Mouse (Mus musculus): ENCODE measurements around the gene Gm7271.

The Gm7271 gene

GRCm38 (mm10) chr5:76483811-76484210 lies at the start of gene Gm7271:
Gene Gm7271, plus strand, starts transcription at chr5:76484040.
- in situ Hi-C loops (cut with MboI; ENCODE audit: low pct_unique_long_range_greater_than_20kb in 1 of 2, low sequenced_read_pairs in 2 of 2, unreplicated experiment in 1 of 2), result no loop called here

GRCm38 (mm10) chr5:76437100-76437499 lies 46.7 kb upstream of the Gm7271 start:
- in situ Hi-C loops (cut with MboI; ENCODE audit: low pct_unique_long_range_greater_than_20kb in 1 of 2, low sequenced_read_pairs in 2 of 2, unreplicated experiment in 1 of 2), result no loop called here

GRCm38 (mm10) chr5:76437696-76438095 lies 46.1 kb upstream of the Gm7271 start:
- in situ Hi-C loops (cut with MboI; ENCODE audit: low pct_unique_long_range_greater_than_20kb in 1 of 2, low sequenced_read_pairs in 2 of 2, unreplicated experiment in 1 of 2), result no loop called here

- in situ Hi-C loops (cut with MboI; ENCODE audit: low pct_unique_long_range_greater_than_20kb in 1 of 2, low sequenced_read_pairs in 2 of 2, unreplicated experiment in 1 of 2), result no loop called here
Observed at GRCm38 (mm10) chr5:76441431-76441830, 42.4 kb upstream of the Gm7271 start.

- in situ Hi-C loops (cut with MboI; ENCODE audit: low pct_unique_long_range_greater_than_20kb in 1 of 2, low sequenced_read_pairs in 2 of 2, unreplicated experiment in 1 of 2), result no loop called here
Observed at GRCm38 (mm10) chr5:76474931-76475330, 8.9 kb upstream of the Gm7271 start.

- in situ Hi-C loops (cut with MboI; ENCODE audit: low pct_unique_long_range_greater_than_20kb in 1 of 2, low sequenced_read_pairs in 2 of 2, unreplicated experiment in 1 of 2), result no loop called here
Observed at GRCm38 (mm10) chr5:76476873-76477272, 7.0 kb upstream of the Gm7271 start.

GRCm38 (mm10) chr5:76477764-76478163 lies 6.1 kb upstream of the Gm7271 start:
- in situ Hi-C loops (cut with MboI; ENCODE audit: low pct_unique_long_range_greater_than_20kb in 1 of 2, low sequenced_read_pairs in 2 of 2, unreplicated experiment in 1 of 2), result no loop called here

- in situ Hi-C loops (cut with MboI; ENCODE audit: low pct_unique_long_range_greater_than_20kb in 1 of 2, low sequenced_read_pairs in 2 of 2, unreplicated experiment in 1 of 2), result no loop called here
Observed at GRCm38 (mm10) chr5:76495126-76495525, 11.3 kb downstream of the Gm7271 start.

GRCm38 (mm10) chr5:76522446-76522845 lies 38.6 kb downstream of the Gm7271 start:
- in situ Hi-C loops (cut with MboI; ENCODE audit: low pct_unique_long_range_greater_than_20kb in 1 of 2, low sequenced_read_pairs in 2 of 2, unreplicated experiment in 1 of 2), result no loop called here

GRCm38 (mm10) chr5:76524623-76525022 lies 40.8 kb downstream of the Gm7271 start:
- in situ Hi-C loops (cut with MboI; ENCODE audit: low pct_unique_long_range_greater_than_20kb in 1 of 2, low sequenced_read_pairs in 2 of 2, unreplicated experiment in 1 of 2), result no loop called here

- in situ Hi-C loops (cut with MboI; ENCODE audit: low pct_unique_long_range_greater_than_20kb in 1 of 2, low sequenced_read_pairs in 2 of 2, unreplicated experiment in 1 of 2), result no loop called here
Observed at GRCm38 (mm10) chr5:76525066-76525465, 41.2 kb downstream of the Gm7271 start.

GRCm38 (mm10) chr5:76525829-76526228 lies 42.0 kb downstream of the Gm7271 start:
- in situ Hi-C loops (cut with MboI; ENCODE audit: low pct_unique_long_range_greater_than_20kb in 1 of 2, low sequenced_read_pairs in 2 of 2, unreplicated experiment in 1 of 2), result no loop called here

- in situ Hi-C loops (cut with MboI; ENCODE audit: low pct_unique_long_range_greater_than_20kb in 1 of 2, low sequenced_read_pairs in 2 of 2, unreplicated experiment in 1 of 2), result no loop called here
Observed at GRCm38 (mm10) chr5:76529040-76529703, 45.3 kb downstream of the Gm7271 start, which contains the start of gene Exoc1. Gene Exoc1, plus strand, starts transcription at chr5:76529311.

GRCm38 (mm10) chr5:76529704-76530066 lies 45.8 kb downstream of the Gm7271 start:
- in situ Hi-C loops (cut with MboI; ENCODE audit: low pct_unique_long_range_greater_than_20kb in 1 of 2, low sequenced_read_pairs in 2 of 2, unreplicated experiment in 1 of 2), result no loop called here

GRCm38 (mm10) chr5:76533186-76533585 lies 49.3 kb downstream of the Gm7271 start:
- in situ Hi-C loops (cut with MboI; ENCODE audit: low pct_unique_long_range_greater_than_20kb in 1 of 2, low sequenced_read_pairs in 2 of 2, unreplicated experiment in 1 of 2), result no loop called here

- in situ Hi-C loops (cut with MboI; ENCODE audit: low pct_unique_long_range_greater_than_20kb in 1 of 2, low sequenced_read_pairs in 2 of 2, unreplicated experiment in 1 of 2), result no loop called here
Observed at GRCm38 (mm10) chr5:76536231-76536630, 52.4 kb downstream of the Gm7271 start.

- in situ Hi-C loops (cut with MboI; ENCODE audit: low pct_unique_long_range_greater_than_20kb in 1 of 2, low sequenced_read_pairs in 2 of 2, unreplicated experiment in 1 of 2), result no loop called here
Observed at GRCm38 (mm10) chr5:76537578-76537977, 53.7 kb downstream of the Gm7271 start.

GRCm38 (mm10) chr5:76540181-76540580 lies 56.3 kb downstream of the Gm7271 start:
- in situ Hi-C loops (cut with MboI; ENCODE audit: low pct_unique_long_range_greater_than_20kb in 1 of 2, low sequenced_read_pairs in 2 of 2, unreplicated experiment in 1 of 2), result no loop called here

GRCm38 (mm10) chr5:76540842-76541241 lies 57.0 kb downstream of the Gm7271 start:
- in situ Hi-C loops (cut with MboI; ENCODE audit: low pct_unique_long_range_greater_than_20kb in 1 of 2, low sequenced_read_pairs in 2 of 2, unreplicated experiment in 1 of 2), result no loop called here

- in situ Hi-C loops (cut with MboI; ENCODE audit: low pct_unique_long_range_greater_than_20kb in 1 of 2, low sequenced_read_pairs in 2 of 2, unreplicated experiment in 1 of 2), result no loop called here
Observed at GRCm38 (mm10) chr5:76543200-76543599, 59.4 kb downstream of the Gm7271 start.

GRCm38 (mm10) chr5:76550426-76550825 lies 66.6 kb downstream of the Gm7271 start:
- in situ Hi-C loops (cut with MboI; ENCODE audit: low pct_unique_long_range_greater_than_20kb in 1 of 2, low sequenced_read_pairs in 2 of 2, unreplicated experiment in 1 of 2), result no loop called here
